Mouse (Mus musculus) adrenal gland, postnatal 4 days (tissue): Measurements from ENCODE around the gene Ntn1. TPM values are rescaled to one million over a fixed set of nuclear protein-coding genes. Genes with fewer than 3 reads are reported as not detected.

Experiments
- DNase-seq, 2 experiments: peaks; one replicate each; pipeline ENCODE4 v3.0.0; 2021 to 2022; ENCODE audit warnings: low spot score in 2 of 2, mixed read lengths in 2 of 2
- total RNA-seq, 2 experiments: library from RNA; stranded (reverse); gene quantifications; 2 replicates each; pipeline ENCODE4 v1.2.3; 2021

Gene Ntn1
- total RNA-seq, 2 experiments from 2014 or later, result 16.8 to 23.4 TPM

- DNase-seq, result no peak
Measured at GRCm38 (mm10) chr11:68339856-68340255, 60.8 kb downstream of the Ntn1 start.

- no peak for DNase-seq
Measured at GRCm38 (mm10) chr11:68339331-68339730, 61.3 kb downstream of the Ntn1 start.

GRCm38 (mm10) chr11:68331676-68332265, 68.9 kb downstream of the Ntn1 start:
- DNase-seq, result no peak

GRCm38 (mm10) chr11:68331117-68331437, 69.5 kb downstream of the Ntn1 start:
- DNase-seq, result no peak

- no peak for DNase-seq
Measured at GRCm38 (mm10) chr11:68330398-68331116, 70.1 kb downstream of the Ntn1 start.

GRCm38 (mm10) chr11:68324863-68325262, 75.8 kb downstream of the Ntn1 start:
- DNase-seq, result no peak

GRCm38 (mm10) chr11:68321417-68321816, 79.2 kb downstream of the Ntn1 start:
- no peak for DNase-seq

- DNase-seq, result no peak
Measured at GRCm38 (mm10) chr11:68315551-68316130, 85.0 kb downstream of the Ntn1 start.

GRCm38 (mm10) chr11:68313861-68314260, 86.8 kb downstream of the Ntn1 start:
- DNase-seq, result no peak

- no peak for DNase-seq
Measured at GRCm38 (mm10) chr11:68313065-68313464, 87.6 kb downstream of the Ntn1 start.

GRCm38 (mm10) chr11:68308911-68309580, 91.6 kb downstream of the Ntn1 start:
- no peak for DNase-seq

- no peak for DNase-seq
Measured at GRCm38 (mm10) chr11:68305997-68306396, 94.6 kb downstream of the Ntn1 start.

GRCm38 (mm10) chr11:68302323-68302722, 98.3 kb downstream of the Ntn1 start:
- DNase-seq, result no peak

- DNase-seq, result no peak
Measured at GRCm38 (mm10) chr11:68301660-68302059, 99.0 kb downstream of the Ntn1 start.

- no peak for DNase-seq
Measured at GRCm38 (mm10) chr11:68295474-68295873, 105.1 kb downstream of the Ntn1 start.

GRCm38 (mm10) chr11:68290631-68291030, 110.0 kb downstream of the Ntn1 start:
- no peak for DNase-seq

- no peak for DNase-seq
Measured at GRCm38 (mm10) chr11:68287331-68287730, 113.3 kb downstream of the Ntn1 start.

GRCm38 (mm10) chr11:68286142-68286808, 114.3 kb downstream of the Ntn1 start:
- DNase-seq, result no peak

- DNase-seq, result peak in 1 of 2 experiments; percentile 7
Measured at GRCm38 (mm10) chr11:68285754-68286141, 114.9 kb downstream of the Ntn1 start.

- DNase-seq, result no peak
Measured at GRCm38 (mm10) chr11:68280001-68280510, 120.6 kb downstream of the Ntn1 start.

GRCm38 (mm10) chr11:68276945-68277344, 123.7 kb downstream of the Ntn1 start:
- DNase-seq, result no peak
